8 mouse cellular contexts compared by ENCODE assay signal in genomic region chr7:4532005-4532729, GRCm38 (mm10). TPM values are rescaled to one million over a fixed set of nuclear protein-coding genes. Genes with fewer than 3 reads are reported as not detected.
DNase-seq lines count a peak whose midpoint lies in the region; ATAC-seq and TF ChIP-seq lines count a peak whose summit lies in the region.

TSS of gene Dnaaf3 (minus strand) at chr7:4532453.

- no peak for TF ChIP-seq POLR2A in embryonic fibroblast, embryonic 13.5 days (IDR thresholded peaks at IDR 0.05; ENCODE audit: low read depth, low read length)

- peak; percentile 89 for DNase-seq in adrenal gland, postnatal 14 days
- peak; percentile 53 to 74 for DNase-seq in heart, postnatal 14 days
- DNase-seq in kidney, postnatal 4 days: peak; percentile 84 to 89
- DNase-seq in adipocyte (ENCODE audit: low spot score): no peak
- no peak for DNase-seq in layer of hippocampus, adult 9-11 months

- peak within 1 kb of the TSS; percentile 64 for H3K4me2 ChIP-seq in stomach, embryonic 16.5 days (ENCODE audit: low read depth, low read length)

- WGBS in stomach, embryonic 16.5 days: 4% methylated on average over 28 of the region's 28 CpGs

- peak within 1 kb of the TSS; percentile 33; the same call in 1 of the 2 replicates for H3K9ac ChIP-seq in stomach, embryonic 16.5 days (ENCODE audit: low read length)

- no peak for TF ChIP-seq CTCF in embryonic fibroblast, embryonic 13.5 days (IDR thresholded peaks at IDR 0.05; ENCODE audit: borderline replicate concordance, insufficient read depth, low read length)

- H3K4me3 ChIP-seq in embryonic fibroblast, embryonic 13.5 days (ENCODE audit: insufficient read depth, low read length): peak within 1 kb of the TSS; percentile 33
- peak within 1 kb of the TSS; percentile 41 for H3K4me3 ChIP-seq in stomach, embryonic 16.5 days (replicated peaks; ENCODE audit: low read length)

- H3K27me3 ChIP-seq in stomach, embryonic 16.5 days (ENCODE audit: control insufficient read depth, insufficient read depth, low read length): no peaks in the 10 kb centered on the region

- H3K9me3 ChIP-seq in stomach, embryonic 16.5 days (replicated peaks; ENCODE audit: control insufficient read depth, low read length): no peaks in the 10 kb centered on the region

- H3K4me1 ChIP-seq in embryonic fibroblast, embryonic 13.5 days (ENCODE audit: control insufficient read depth, insufficient read depth, low read length): no peaks in the 10 kb centered on the region
- H3K4me1 ChIP-seq in stomach, embryonic 16.5 days (ENCODE audit: control insufficient read depth, insufficient read depth, low read length): 0 out of 2 replicates have a peak, but pooled peaks cover 4% of the 10 kb centered on the region

- H3K27ac ChIP-seq in embryonic fibroblast, embryonic 13.5 days (ENCODE audit: insufficient read depth, low read length): no peak within 1 kb of the TSS
- H3K27ac ChIP-seq in stomach, embryonic 16.5 days (ENCODE audit: low read length): no peak within 1 kb of the TSS

- no peaks in the 10 kb centered on the region for H3K36me3 ChIP-seq in stomach, embryonic 16.5 days (ENCODE audit: control insufficient read depth, insufficient read depth, low read length)

- intact Hi-C loops in heart, postnatal 14 days (cut with DNase I): no loop called here

- peak; percentile 82 for ATAC-seq in megakaryocyte progenitor cell, adult 5-6 weeks (replicated peaks; ENCODE audit: poor library complexity)
- peak; percentile 95 for ATAC-seq in stomach, embryonic 16.5 days (ENCODE audit: insufficient read depth, low FRiP score)

RNA-seq across cellular contexts. Expression of gene Dnaaf3, which starts in this region (rescaled TPM):
- 0.63 and 0.75 TPM in 2 replicates for total RNA-seq in adrenal gland, postnatal 14 days (2021)
- polyA plus RNA-seq in embryonic fibroblast, embryonic 13.5 days (2011; ENCODE audit: insufficient read length, low read depth, missing spikeins): 2.2 and 3.2 TPM in 2 replicates
- 1 to 10 TPM; 1.8 to 1.9 TPM for total RNA-seq in heart, postnatal 14 days (2021)
- total RNA-seq in megakaryocyte progenitor cell, adult 5-6 weeks (2015): 0.59 and 0.95 TPM in 2 replicates
- 1.3 and 1.4 TPM in 2 replicates for total RNA-seq in megakaryocyte progenitor cell, adult 5-6 weeks (2017)
- 2.2 TPM in 2 replicates for polyA plus RNA-seq in stomach, embryonic 16.5 days (2015; fragmentation: Nextera tagmentation; extraction: Ambion mirVana)

Comparison
In these comparisons a context has a peak if more than half of its experiments do, and no peak if none do; other contexts are left out.
1. Peak in DNase-seq in adrenal gland, postnatal 14 days; RNA of the gene not detected or under 1 TPM.
2. DNase-seq: peak in heart, postnatal 14 days (2 of 2) and kidney, postnatal 4 days (2 of 2); none in adipocyte (single experiment) and layer of hippocampus, adult 9-11 months (single experiment).